Mouse (Mus musculus) embryonic facial prominence, embryonic 14.5 days (tissue): ENCODE data around the gene Sult4a1. TPM values are rescaled to one million over a fixed set of nuclear protein-coding genes. Genes with fewer than 3 reads are reported as not detected.
A peak's percentile ranks its signal among the peaks of the same experiment; 100 is the strongest.
"Not testable (repeated sequence)": the region's sequence is repeated elsewhere in the genome, so short reads cannot be mapped to it uniquely, and the experiment has no call there.

Experiments used
- ATAC-seq: fragments of 200-750 bp; cut with Nextera tagmentation; 2 replicates; pipeline ENCODE4 v1.8.0; 2017; ENCODE audit warnings: low read depth, moderate number of reproducible peaks, moderate TSS enrichment
- DNase-seq: peaks from one replicate; pipeline ENCODE4 v3.0.0-alpha.2; 2015; ENCODE audit warnings: low spot score
- H3K27ac ChIP-seq: fragments of 300-500 bp; sonication (generic); replicated peaks from 2 replicates; pipeline ENCODE4 v1.5.1; 2014; ENCODE audit warnings: low read depth, mild to moderate bottlenecking, low read length, moderate library complexity
- H3K27me3 ChIP-seq: fragments of 300-500 bp; sonication (generic); replicated peaks from 2 replicates; pipeline ENCODE4 v1.6.1; 2014; ENCODE audit warnings: low read length; ENCODE audit not compliant: control insufficient read depth, insufficient read depth
- H3K36me3 ChIP-seq: fragments of 300-500 bp; sonication (generic); 2 replicates; pipeline ENCODE4 v1.6.1; 2014; ENCODE audit warnings: low read length, mixed read lengths; ENCODE audit not compliant: control insufficient read depth, insufficient read depth
- H3K4me1 ChIP-seq: fragments of 300-500 bp; sonication (generic); 2 replicates; pipeline ENCODE4 v1.6.1; 2014; ENCODE audit warnings: antibody characterized with exemption, low read length; ENCODE audit not compliant: control insufficient read depth, insufficient read depth
- H3K4me2 ChIP-seq: fragments of 300-500 bp; sonication (generic); 2 replicates; pipeline ENCODE4 v1.6.1; 2014; ENCODE audit warnings: low read depth, mild to moderate bottlenecking, low read length, moderate library complexity, mixed read lengths
- H3K4me3 ChIP-seq: fragments of 300-500 bp; sonication (generic); 2 replicates; pipeline ENCODE4 v1.5.1; 2014; ENCODE audit warnings: low read depth, mild to moderate bottlenecking, low read length
- H3K9ac ChIP-seq: fragments of 300-500 bp; sonication (generic); 2 replicates; pipeline ENCODE4 v1.6.1; 2014; ENCODE audit warnings: low read depth, mild to moderate bottlenecking, low read length, moderate library complexity, mixed read lengths
- H3K9me3 ChIP-seq: fragments of 300-500 bp; sonication (generic); 2 replicates; pipeline ENCODE4 v1.6.1; 2016; ENCODE audit warnings: low read length; ENCODE audit not compliant: control insufficient read depth
- WGBS: fragments of 180-500 bp; shearing (Covaris S2); extraction: QIAGEN DNeasy Blood & Tissue Kit; methylation state at CpG from one replicate; pipeline ENCODE4 v1.1.7; 2014; 5-methylcytosine and 5-hydroxymethylcytosine counted together
- polyA plus RNA-seq: library from polyadenylated mRNA; unstranded; fragments of >200 nt; fragmentation: Nextera tagmentation; extraction: Ambion mirVana; gene quantifications from 2 replicates; pipeline ENCODE4 v1.2.1, GENCODE M21; 2014

Gene Sult4a1
- polyA plus RNA-seq, 1 experiment from 2014 or later: 8.8 TPM

GRCm38 (mm10) chr15:84113873-84114272 lies 8.3 kb upstream of the Sult4a1 start:
- no peak for ATAC-seq
- Histone ChIP-seq H3K4me3 (no peak overlapping the region), H3K9ac (no peak overlapping the region), H3K27ac (no peak overlapping the region), H3K36me3 (no peaks in the 10 kb centered on the region), H3K4me2 (no peak overlapping the region), H3K4me1 (no peaks in the 10 kb centered on the region), H3K9me3 (no peaks in the 10 kb centered on the region), H3K27me3 (no peaks in the 10 kb centered on the region)
- no peak for DNase-seq
- WGBS: 71% methylated on average over 6 of the region's 6 CpGs

GRCm38 (mm10) chr15:84108899-84109298 lies 3.3 kb upstream of the Sult4a1 start:
- Histone ChIP-seq H3K4me1 (no peaks in the 10 kb centered on the region), H3K27ac (no peak overlapping the region), H3K9me3 (no peaks in the 10 kb centered on the region), H3K27me3 (peaks cover 37% of the 10 kb centered on the region), H3K36me3 (no peaks in the 10 kb centered on the region), H3K9ac (no peak overlapping the region), H3K4me2 (no peak overlapping the region), H3K4me3 (no peak overlapping the region)
- ATAC-seq (no peak), DNase-seq (peak; percentile 60)
- whole genome bisulfite sequencing: 4% methylated on average over 13 of the region's 13 CpGs

- H3K9me3 ChIP-seq: no peaks in the 10 kb centered on the region
- ATAC-seq (peak; percentile 42), DNase-seq (no peak)
- H3K27me3 ChIP-seq: peaks cover 37% of the 10 kb centered on the region
- peak overlapping the region; percentile 61 for H3K4me2 ChIP-seq
- peak overlapping the region; percentile 41 for H3K4me3 ChIP-seq
- H3K27ac ChIP-seq: no peak overlapping the region
- 7% methylated on average over 11 of the region's 12 CpGs for WGBS
- no peaks in the 10 kb centered on the region for H3K36me3 ChIP-seq
- no peaks in the 10 kb centered on the region for H3K4me1 ChIP-seq
- H3K9ac ChIP-seq: peak overlapping the region; percentile 60; the same call in 1 of the 2 replicates
These were observed 458 bp upstream of the Sult4a1 start for GRCm38 (mm10) chr15:84105924-84106500.

GRCm38 (mm10) chr15:84104626-84105025 lies 928 bp downstream of the Sult4a1 start:
- Histone ChIP-seq H3K27ac (no peak overlapping the region), H3K27me3 (peaks cover 37% of the 10 kb centered on the region), H3K36me3 (no peaks in the 10 kb centered on the region), H3K4me2 (peak overlapping the region; percentile 61), H3K9me3 (no peaks in the 10 kb centered on the region), H3K9ac (no peak overlapping the region), H3K4me3 (peak overlapping the region; percentile 41; the same call in 1 of the 2 replicates), H3K4me1 (no peaks in the 10 kb centered on the region)
- 78% methylated on average over 7 of the region's 7 CpGs for WGBS
- ATAC-seq (no peak), DNase-seq (no peak)

- not testable (repeated sequence) for H3K4me3 ChIP-seq, H3K9me3 ChIP-seq, H3K4me1 ChIP-seq, H3K9ac ChIP-seq, H3K27ac ChIP-seq, ATAC-seq, H3K4me2 ChIP-seq, H3K27me3 ChIP-seq, DNase-seq, H3K36me3 ChIP-seq
- 85% methylated on average over 15 of the region's 15 CpGs for WGBS
These were observed 8.0 kb downstream of the Sult4a1 start for GRCm38 (mm10) chr15:84097536-84097935.

GRCm38 (mm10) chr15:84096051-84096450 lies 9.5 kb downstream of the Sult4a1 start:
- Histone ChIP-seq H3K4me3 (no peak overlapping the region), H3K9me3 (no peaks in the 10 kb centered on the region), H3K9ac (no peak overlapping the region), H3K27me3 (no peaks in the 10 kb centered on the region), H3K4me2 (no peak overlapping the region), H3K27ac (no peak overlapping the region), H3K4me1 (no peaks in the 10 kb centered on the region), H3K36me3 (no peaks in the 10 kb centered on the region)
- ATAC-seq: no peak
- DNase-seq: no peak
- 88% methylated on average over 8 of the region's 8 CpGs for WGBS

GRCm38 (mm10) chr15:84094921-84095320 lies 10.6 kb downstream of the Sult4a1 start:
- Histone ChIP-seq H3K9ac (no peak overlapping the region), H3K4me2 (no peak overlapping the region), H3K4me3 (no peak overlapping the region), H3K36me3 (no peaks in the 10 kb centered on the region), H3K4me1 (no peaks in the 10 kb centered on the region), H3K27ac (no peak overlapping the region), H3K9me3 (no peaks in the 10 kb centered on the region), H3K27me3 (no peaks in the 10 kb centered on the region)
- ATAC-seq: no peak
- no peak for DNase-seq
- 43% methylated on average over 7 of the region's 7 CpGs for WGBS

GRCm38 (mm10) chr15:84086775-84087174 lies 18.8 kb downstream of the Sult4a1 start:
- Histone ChIP-seq H3K4me2 (no peak overlapping the region), H3K9me3 (no peaks in the 10 kb centered on the region), H3K4me3 (no peak overlapping the region), H3K36me3 (no peaks in the 10 kb centered on the region), H3K9ac (no peak overlapping the region), H3K27ac (no peak overlapping the region), H3K27me3 (no peaks in the 10 kb centered on the region), H3K4me1 (no peaks in the 10 kb centered on the region)
- DNase-seq: no peak
- ATAC-seq: no peak
- 55% methylated on average over 9 of the region's 9 CpGs for WGBS

- H3K9ac ChIP-seq: no peak overlapping the region
- WGBS: 23% methylated on average over 12 of the region's 12 CpGs
- no peak overlapping the region for H3K4me3 ChIP-seq
- no peaks in the 10 kb centered on the region for H3K4me1 ChIP-seq
- ATAC-seq: no peak
- DNase-seq: peak; percentile 49
- no peak overlapping the region for H3K27ac ChIP-seq
- H3K27me3 ChIP-seq: no peaks in the 10 kb centered on the region
- no peaks in the 10 kb centered on the region for H3K36me3 ChIP-seq
- no peaks in the 10 kb centered on the region for H3K9me3 ChIP-seq
- no peak overlapping the region for H3K4me2 ChIP-seq
These were observed 19.2 kb downstream of the Sult4a1 start for GRCm38 (mm10) chr15:84086364-84086763.
